Comparison of ENCODE assay signal across 16 mouse cellular contexts in genomic region chr4:63171969-63172685, GRCm38 (mm10). TPM values are rescaled to one million over a fixed set of nuclear protein-coding genes. Genes with fewer than 3 reads are reported as not detected.
DNase-seq lines count a peak whose midpoint lies in the region; ATAC-seq and TF ChIP-seq lines count a peak whose summit lies in the region.
"Had no signal": no experiment of that assay in that cellular context is flagged by ENCODE, and none has a peak within 500 bp of the region (broad histone marks: within the 10 kb centered on the region; RNA-seq: fewer than 3 reads in every experiment).

Gene Kif12 (minus strand): TSS chr4:63172131.

- no peak within 1 kb of the TSS for H3K4me2 ChIP-seq in heart, embryonic 12.5 days
- no peak within 1 kb of the TSS for H3K4me2 ChIP-seq in forebrain, embryonic 13.5 days
- H3K4me2 ChIP-seq: embryonic facial prominence, embryonic 15.5 days; hindbrain, embryonic 13.5 days; limb, embryonic 12.5 days; neural tube, embryonic 15.5 days had no signal

- no peak for TF ChIP-seq POLR2A in small intestine, adult 2 months (IDR thresholded peaks at IDR 0.05; ENCODE audit: low read depth, low read length)

- H3K9ac ChIP-seq in heart, embryonic 12.5 days = no peak within 1 kb of the TSS
- no peak within 1 kb of the TSS for H3K9ac ChIP-seq in forebrain, embryonic 13.5 days
- H3K9ac ChIP-seq: embryonic facial prominence, embryonic 15.5 days; hindbrain, embryonic 13.5 days; limb, embryonic 12.5 days; neural tube, embryonic 15.5 days had no signal

- no peaks in the 10 kb centered on the region; the same call in 1 of the 2 replicates for H3K4me1 ChIP-seq in small intestine, adult 2 months (ENCODE audit: control insufficient read depth, insufficient read depth, insufficient read length, low read length)
- H3K4me1 ChIP-seq in heart, embryonic 12.5 days (replicated peaks) = no peaks in the 10 kb centered on the region
- no peaks in the 10 kb centered on the region for H3K4me1 ChIP-seq in forebrain, embryonic 13.5 days
- H3K4me1 ChIP-seq: embryonic facial prominence, embryonic 15.5 days; heart, embryonic 10.5 days; hindbrain, embryonic 13.5 days; limb, embryonic 12.5 days; neural tube, embryonic 15.5 days had no signal

- DNase-seq in Patski (ENCODE audit: low read depth, low spot score) = peak; percentile 65
- DNase-seq in kidney, adult 18-20 months = peak; percentile 87
- peak; percentile 83 to 93 for DNase-seq in kidney, postnatal 36 days
- no peak for DNase-seq in layer of hippocampus, adult 11-12 months (ENCODE audit: low spot score)
- DNase-seq: adrenal gland, postnatal 14 days; right cerebral cortex, postnatal 14 days had no signal

- WGBS in small intestine, adult 2 months = 17% methylated on average over 4 of the region's 4 CpGs
- 76% methylated on average over 4 of the region's 4 CpGs for WGBS in heart, embryonic 12.5 days
- 84% methylated on average over 4 of the region's 4 CpGs for WGBS in forebrain, embryonic 13.5 days

- in situ Hi-C loops in Patski (cut with MboI; ENCODE audit: low pct_unique_long_range_greater_than_20kb) = loop anchor here (25.0 kb wide), 1 partner anchor 765 kb away; no protein-coding TSS in a partner anchor

- H3K36me3 ChIP-seq in small intestine, adult 2 months (ENCODE audit: control insufficient read depth, insufficient read depth, low read length) = no peaks in the 10 kb centered on the region
- no peaks in the 10 kb centered on the region for H3K36me3 ChIP-seq in heart, embryonic 12.5 days
- H3K36me3 ChIP-seq in forebrain, embryonic 13.5 days (ENCODE audit: poor library complexity, severe bottlenecking) = no peaks in the 10 kb centered on the region
- H3K36me3 ChIP-seq: embryonic facial prominence, embryonic 15.5 days; heart, embryonic 10.5 days; hindbrain, embryonic 13.5 days; limb, embryonic 12.5 days; neural tube, embryonic 15.5 days had no signal

- CTCF ChIA-PET in Patski (lab: Charles Lee) = interaction anchor here (1.0 to 1.8 kb wide), 3 partner anchors 13 to 147 kb away, joined by 4 to 5 read pairs (median 4); partner anchors contain the start of gene Col27a1

- no peaks in the 10 kb centered on the region for H3K27me3 ChIP-seq in Patski
- 0 out of 2 replicates have a peak, but pooled peaks cover 3% of the 10 kb centered on the region for H3K27me3 ChIP-seq in small intestine, adult 2 months (ENCODE audit: control insufficient read depth, insufficient read depth, low read length)
- H3K27me3 ChIP-seq in heart, embryonic 12.5 days (replicated peaks) = peaks cover 58% of the 10 kb centered on the region
- H3K27me3 ChIP-seq in forebrain, embryonic 13.5 days = peaks cover 16% of the 10 kb centered on the region

- peaks cover 6% of the 10 kb centered on the region; the same call in 1 of the 2 replicates for H3K9me3 ChIP-seq in heart, embryonic 12.5 days (replicated peaks)
- no peaks in the 10 kb centered on the region for H3K9me3 ChIP-seq in forebrain, embryonic 13.5 days (replicated peaks)
- H3K9me3 ChIP-seq: embryonic facial prominence, embryonic 15.5 days; heart, embryonic 10.5 days; hindbrain, embryonic 13.5 days; limb, embryonic 12.5 days; neural tube, embryonic 15.5 days had no signal

- no peak for TF ChIP-seq CTCF in Patski (IDR thresholded peaks at IDR 0.05)
- no peak for TF ChIP-seq CTCF in small intestine, adult 2 months (IDR thresholded peaks at IDR 0.05; ENCODE audit: extremely low read depth, insufficient read length, insufficient replicate concordance, low read depth, low read length)

- H3K4me3 ChIP-seq in small intestine, adult 2 months (ENCODE audit: low read depth, low read length) = peak within 1 kb of the TSS; percentile 29
- H3K4me3 ChIP-seq in heart, embryonic 12.5 days = no peak within 1 kb of the TSS
- H3K4me3 ChIP-seq in forebrain, embryonic 13.5 days = no peak within 1 kb of the TSS
- H3K4me3 ChIP-seq: embryonic facial prominence, embryonic 15.5 days; heart, embryonic 10.5 days; hindbrain, embryonic 13.5 days; limb, embryonic 12.5 days; neural tube, embryonic 15.5 days had no signal

- no peak within 1 kb of the TSS for H3K27ac ChIP-seq in small intestine, adult 2 months (ENCODE audit: insufficient read depth, low read depth, low read length)
- no peak within 1 kb of the TSS for H3K27ac ChIP-seq in heart, embryonic 12.5 days (ENCODE audit: poor library complexity, severe bottlenecking)
- H3K27ac ChIP-seq in forebrain, embryonic 13.5 days = no peak within 1 kb of the TSS
- H3K27ac ChIP-seq: embryonic facial prominence, embryonic 15.5 days; heart, embryonic 10.5 days; hindbrain, embryonic 13.5 days; limb, embryonic 12.5 days; neural tube, embryonic 15.5 days had no signal

- peak; percentile 88 for ATAC-seq in Patski
- ATAC-seq in heart, embryonic 12.5 days (ENCODE audit: insufficient number of reproducible peaks, low FRiP score) = no peak
- no peak for ATAC-seq in forebrain, embryonic 13.5 days
- ATAC-seq: forebrain, embryonic 16.5 days had no signal

- POLR2A ChIA-PET in Patski (lab: Charles Lee) = interaction anchor here (1.2 kb wide), 1 partner anchor 12 kb away, joined by 4 read pairs; no protein-coding TSS in a partner anchor

RNA-seq across cellular contexts. Expression of gene Kif12, which starts in this region (rescaled TPM):
- polyA plus RNA-seq in Patski (2021) = 10.7 TPM
- polyA plus RNA-seq in small intestine, adult 2 months (2012; rRNA removed) = 3.7 and 3.8 TPM in 2 replicates
- 0.14 and 0.46 TPM in 2 replicates for polyA plus RNA-seq in heart, embryonic 12.5 days (2016; fragmentation: Nextera tagmentation; extraction: Ambion mirVana)
- polyA plus RNA-seq in forebrain, embryonic 13.5 days (2015; fragmentation: Nextera tagmentation; extraction: Ambion mirVana) = not detected in 2 replicates
- polyA plus RNA-seq: embryonic facial prominence, embryonic 15.5 days; hindbrain, embryonic 13.5 days; urinary bladder, adult 2 months had no signal
